Mouse (Mus musculus): ENCODE results near the gene Notch3.

DNA sequence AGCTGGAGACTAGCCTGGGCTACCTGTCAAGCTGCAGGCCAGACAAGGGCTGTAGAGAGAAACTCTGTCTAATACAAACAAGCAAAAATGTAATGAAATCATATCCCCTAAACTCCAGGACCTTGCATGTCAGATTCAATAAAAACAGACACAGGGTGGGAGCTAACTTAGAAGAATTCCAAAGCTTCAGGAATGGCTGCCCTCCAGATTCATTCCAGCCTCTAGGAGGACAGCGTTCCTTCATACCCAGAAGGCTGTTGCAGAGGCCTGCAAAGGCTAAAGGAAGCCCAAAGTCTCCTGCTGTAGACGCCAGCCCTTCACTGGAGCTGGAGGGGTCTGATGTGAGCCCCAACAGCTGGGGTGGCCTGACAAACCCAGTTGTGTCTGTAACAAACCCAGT, 60.3 kb downstream of the Notch3 start:
- TF ChIP-seq GATA1 (IDR thresholded peaks at IDR 0.05; ENCODE audit: low read length), result no peak
- no peak for TF ChIP-seq TAL1 (IDR thresholded peaks at IDR 0.05; ENCODE audit: low read length)
